Mouse (Mus musculus): Measurements from ENCODE around the gene Rabgap1l.
"Not testable (repeated sequence)": the region's sequence is repeated elsewhere in the genome, so short reads cannot be mapped to it uniquely, and the experiment has no call there.

Rabgap1l gene

GRCm38 (mm10) chr1:160692224-160693093, 100.6 kb downstream of the Rabgap1l start:
- peak; percentile 89 for DNase-seq

DNA sequence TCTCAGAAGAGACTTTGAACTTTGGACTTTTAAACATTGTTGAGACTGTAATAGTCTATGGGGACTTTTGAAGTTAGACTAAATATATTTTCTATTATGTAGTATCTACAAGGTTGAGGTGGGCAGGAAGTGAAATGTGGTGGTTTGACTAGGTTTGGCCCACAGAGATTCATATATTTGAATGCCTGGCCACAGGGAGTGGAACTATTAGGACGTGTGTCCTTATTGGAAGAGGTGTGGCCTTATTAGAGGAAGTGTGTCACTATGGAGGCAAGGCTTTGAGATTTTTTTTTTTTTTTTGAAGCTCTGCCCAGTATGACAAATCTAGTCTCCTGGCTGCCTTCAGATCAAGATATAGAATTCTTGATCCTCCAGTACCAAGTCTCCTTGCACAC, 101.8 kb downstream of the Rabgap1l start:
- no peak for DNase-seq

DNA sequence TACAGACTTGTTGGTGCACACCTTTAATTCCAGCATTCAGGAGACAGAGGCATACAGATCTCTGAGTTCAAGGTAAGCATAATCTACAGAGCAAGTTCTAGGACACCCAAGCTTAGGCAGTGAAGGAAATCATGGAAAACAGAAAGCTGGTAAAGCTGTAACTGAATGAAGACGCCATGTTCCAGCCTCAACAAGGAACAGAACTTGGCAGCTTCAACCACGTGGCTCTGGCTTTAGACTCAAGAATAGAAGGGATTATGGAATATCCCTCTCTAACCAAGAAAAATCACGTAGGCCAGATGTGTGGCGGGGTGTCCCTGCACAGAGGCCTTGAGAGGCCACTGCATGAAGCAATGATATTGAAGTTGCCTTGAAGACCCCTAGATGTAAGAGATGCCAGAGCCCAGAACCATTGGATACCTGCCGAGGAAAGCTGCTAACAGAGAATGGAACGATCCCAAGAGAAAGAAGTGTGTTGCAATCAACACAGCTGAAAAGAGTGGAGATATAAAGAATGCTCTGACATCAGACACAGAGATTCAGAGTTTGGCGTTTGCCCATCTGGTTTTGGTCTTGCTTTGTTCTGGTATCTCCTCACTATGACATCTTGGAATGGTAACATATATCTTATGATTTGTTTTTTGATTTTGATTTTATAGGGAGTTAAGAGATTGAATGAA, 102.4 kb downstream of the Rabgap1l start:
- peak; percentile 94 for DNase-seq

GRCm38 (mm10) chr1:160689511-160689910, 103.5 kb downstream of the Rabgap1l start:
- no peak for DNase-seq

GRCm38 (mm10) chr1:160684251-160684650, 108.8 kb downstream of the Rabgap1l start:
- no peak for DNase-seq

DNA sequence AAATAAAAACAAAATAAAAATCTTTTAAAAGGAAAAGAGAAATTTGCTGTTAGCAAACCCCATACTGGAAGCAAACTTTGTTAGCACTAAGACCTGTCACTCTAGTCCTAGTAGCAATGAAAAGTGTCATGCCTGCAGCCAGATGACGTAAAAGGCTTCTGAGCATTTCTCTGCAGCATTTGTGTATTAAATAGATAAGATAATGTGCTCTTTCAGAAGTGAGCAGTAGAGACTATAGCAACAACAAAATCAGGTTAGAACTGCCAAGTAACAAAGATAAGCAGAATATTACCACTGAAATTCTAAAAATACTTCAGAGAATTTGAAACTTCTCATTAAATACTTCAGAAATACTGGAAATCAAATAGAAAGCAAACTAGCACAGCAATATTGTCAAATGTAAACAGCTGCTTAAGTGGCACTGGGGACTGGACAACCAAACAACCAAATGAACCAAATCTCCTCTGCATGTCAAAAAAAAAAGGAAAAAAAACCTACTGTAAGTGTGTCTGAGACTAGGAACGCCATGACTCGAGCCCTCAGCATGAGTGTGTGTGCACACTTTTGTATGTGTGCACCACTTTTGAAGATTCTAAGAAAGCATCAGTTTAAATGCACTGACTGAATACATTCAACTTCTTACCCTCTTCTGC, 111.5 kb downstream of the Rabgap1l start:
- DNase-seq, result peak; percentile 83

- no peak for DNase-seq
These were observed 118.2 kb downstream of the Rabgap1l start for GRCm38 (mm10) chr1:160674763-160675162.

GRCm38 (mm10) chr1:160672088-160672814, 120.8 kb downstream of the Rabgap1l start:
- no peak for DNase-seq

DNA sequence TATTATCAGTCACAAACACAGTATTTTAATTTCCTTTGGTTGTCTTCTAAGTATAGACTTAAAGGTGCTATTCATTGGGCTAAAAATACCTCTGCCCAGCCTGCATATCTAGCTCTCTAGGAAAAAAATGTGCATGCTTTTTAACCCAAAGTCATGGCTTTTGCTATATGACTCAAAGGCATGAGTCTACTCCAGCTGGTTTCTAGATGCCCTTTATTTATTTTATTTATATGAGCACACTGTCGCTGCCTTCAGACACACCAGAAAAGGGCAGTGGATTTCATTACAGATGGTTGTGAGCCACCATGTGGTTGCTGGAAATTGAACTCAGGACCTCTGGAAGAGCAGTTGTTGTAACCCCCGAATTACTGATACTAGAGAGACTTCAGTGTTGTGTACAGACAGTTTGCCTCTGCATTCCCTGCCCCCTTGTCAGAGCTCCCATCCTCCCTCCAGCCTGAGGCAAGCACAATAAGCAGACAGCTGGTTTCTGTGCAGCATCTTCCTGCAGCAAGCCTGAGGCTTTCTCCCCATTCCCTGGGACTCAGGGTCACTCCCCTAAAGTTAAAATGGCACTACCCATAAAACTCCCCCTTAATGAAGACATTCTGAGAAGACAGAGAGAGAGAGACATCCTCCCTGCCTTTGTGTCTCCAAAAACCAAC, 137.1 kb downstream of the Rabgap1l start:
- DNase-seq, result peak; percentile 23

DNA sequence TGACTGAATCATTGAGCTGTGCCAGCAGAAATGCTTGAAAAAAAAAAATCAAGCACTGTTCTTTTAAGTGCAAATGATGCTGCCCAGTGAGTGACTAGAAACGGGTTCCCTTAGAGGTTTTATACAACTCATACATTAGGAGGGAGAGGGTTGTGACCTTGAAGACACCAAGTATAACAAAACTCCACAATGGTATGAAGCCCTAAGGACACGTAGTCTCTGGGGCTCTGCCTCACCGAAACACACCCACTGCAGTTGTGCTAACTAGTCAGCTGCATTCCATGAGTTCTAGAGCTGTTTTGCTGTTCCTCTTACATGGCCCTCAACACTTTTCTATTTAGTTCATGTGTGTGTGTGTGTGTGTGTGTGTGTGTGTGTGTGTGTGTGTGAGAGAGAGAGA, 141.3 kb downstream of the Rabgap1l start:
- DNase-seq, result no peak

DNA sequence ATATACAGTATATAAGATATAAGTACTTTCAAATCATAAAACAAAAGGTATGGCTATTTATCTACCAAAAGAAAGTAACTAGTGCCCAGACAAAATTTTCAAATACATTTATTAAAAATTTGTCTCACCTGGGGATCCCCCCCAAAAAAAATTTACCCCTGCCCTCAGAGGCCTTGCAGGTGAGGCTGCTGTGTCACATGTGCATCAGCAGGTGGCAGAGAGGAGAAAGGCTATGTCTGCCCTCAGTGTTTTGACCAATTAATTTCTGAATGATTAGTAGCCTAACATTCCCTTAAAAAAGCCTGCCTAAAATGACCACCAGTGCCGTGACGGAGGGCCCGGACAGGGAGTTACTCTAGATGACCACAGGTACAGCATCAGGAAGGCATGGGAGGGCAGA, 147.6 kb downstream of the Rabgap1l start:
- no peak for DNase-seq

DNA sequence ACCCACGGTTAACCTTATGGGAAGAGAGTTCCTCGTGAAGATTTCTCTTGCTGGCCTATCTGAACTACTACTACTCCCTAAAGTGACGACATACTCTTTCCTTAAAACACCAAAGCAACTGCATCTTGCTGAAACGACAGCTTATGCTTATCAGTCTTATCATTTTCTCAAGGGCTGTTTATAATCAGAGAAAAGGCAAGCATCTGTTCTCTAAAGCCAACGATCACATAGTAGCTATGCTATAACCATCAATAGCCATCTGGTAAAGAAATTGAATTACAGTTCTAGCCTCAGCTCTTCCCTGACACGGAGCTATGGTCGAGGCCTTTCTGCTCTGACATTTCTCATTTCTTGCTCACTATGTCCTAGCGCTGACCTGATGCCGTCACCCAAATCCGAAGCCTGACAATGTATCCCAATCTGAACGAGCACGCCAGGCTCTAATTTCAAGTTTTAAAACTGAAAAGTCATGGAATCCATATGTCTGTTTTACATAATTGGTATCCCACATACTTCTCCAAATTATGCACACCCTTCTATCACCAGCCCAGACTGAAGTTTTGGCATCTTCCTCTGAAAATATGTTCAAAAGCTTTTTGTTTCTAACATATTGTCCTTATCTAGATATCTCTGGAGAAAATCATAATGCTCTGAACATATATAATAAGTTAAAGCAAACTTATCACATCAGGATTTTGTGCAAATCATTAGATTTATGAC, 164.6 kb downstream of the Rabgap1l start:
- DNase-seq, result peak; percentile 5

- DNase-seq, result not testable (repeated sequence)
These were observed 168.5 kb downstream of the Rabgap1l start for GRCm38 (mm10) chr1:160624354-160625120.

DNA sequence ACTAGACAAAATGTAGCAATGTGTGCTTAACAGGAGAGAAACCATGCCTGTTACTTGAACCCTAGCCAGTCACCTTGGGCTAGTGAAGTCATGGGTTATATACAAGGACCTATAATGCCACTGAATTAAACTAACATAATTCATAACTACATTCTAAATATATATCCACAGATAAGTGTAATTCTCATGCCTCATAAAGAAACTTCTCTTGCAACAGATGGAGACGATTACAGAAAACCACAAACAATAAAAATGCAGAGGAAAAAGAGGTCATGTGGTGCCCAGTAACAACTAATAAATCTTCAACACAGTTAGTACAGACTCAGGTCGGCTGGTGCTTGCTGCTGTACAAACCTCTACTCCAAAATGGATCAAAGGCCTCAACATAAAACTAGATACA, 174.8 kb downstream of the Rabgap1l start:
- peak; percentile 4 for DNase-seq

GRCm38 (mm10) chr1:160606425-160606824, 186.6 kb downstream of the Rabgap1l start:
- no peak for DNase-seq

DNA sequence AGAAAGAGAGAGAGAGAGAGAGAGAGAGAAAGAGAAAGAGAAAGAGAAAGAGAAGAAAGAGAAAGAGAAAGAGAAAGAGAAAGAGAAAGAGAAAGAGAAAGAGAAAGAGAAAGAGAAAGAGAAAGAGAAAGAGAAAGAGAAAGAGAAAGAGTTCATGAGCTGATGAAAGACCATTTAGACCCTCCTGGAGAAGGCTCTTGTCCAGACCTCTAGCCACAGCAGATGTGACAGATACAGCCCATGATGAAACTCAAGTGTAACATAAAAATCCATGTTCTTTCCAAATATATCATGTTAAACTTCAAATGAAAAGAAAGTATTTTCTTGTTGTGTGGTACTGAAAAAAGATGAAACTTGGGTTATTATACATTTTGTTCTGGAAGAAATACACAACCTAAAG, 189.7 kb downstream of the Rabgap1l start:
- DNase-seq, result not testable (repeated sequence)

GRCm38 (mm10) chr1:160597369-160597768, 195.6 kb downstream of the Rabgap1l start:
- DNase-seq, result no peak

DNA sequence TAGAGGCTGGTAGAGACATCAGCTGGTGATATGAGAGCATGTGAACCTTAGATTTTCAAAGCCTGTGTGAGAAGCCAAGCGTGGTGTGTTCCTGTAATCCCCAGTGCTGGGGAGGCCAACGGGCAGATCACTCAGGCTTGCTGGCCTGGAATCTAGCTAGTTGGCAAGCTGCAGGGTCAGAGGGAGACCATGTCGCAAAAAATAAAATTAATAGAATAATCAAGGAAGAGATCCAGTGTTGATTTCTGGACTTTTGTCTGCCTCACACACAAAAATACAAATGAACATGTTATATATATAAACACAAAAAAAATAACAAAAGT, 196.1 kb downstream of the Rabgap1l start:
- DNase-seq, result no peak

GRCm38 (mm10) chr1:160596252-160596947, 196.6 kb downstream of the Rabgap1l start:
- DNase-seq, result no peak

- DNase-seq, result no peak
These were observed 198.4 kb downstream of the Rabgap1l start for GRCm38 (mm10) chr1:160594576-160594975.
